Mouse (Mus musculus) heart, embryonic 11.5 days (tissue): ENCODE data around the gene Rbm44. TPM values are rescaled to one million over a fixed set of nuclear protein-coding genes. Genes with fewer than 3 reads are reported as not detected.

ENCODE experiments used
- ATAC-seq: fragments of 200-750 bp; cut with Nextera tagmentation; replicated peaks from 2 replicates; pipeline ENCODE4 v1.8.0; 2017; ENCODE audit warnings: moderate library complexity; ENCODE audit not compliant: insufficient number of reproducible peaks, low FRiP score, low TSS enrichment
- H3K27ac ChIP-seq: fragments of 300-500 bp; sonication (generic); 2 replicates; pipeline ENCODE4 v1.5.1; 2014; ENCODE audit warnings: mild to moderate bottlenecking, low read depth, low read length
- H3K27me3 ChIP-seq: fragments of 300-500 bp; sonication (generic); 2 replicates; pipeline ENCODE4 v1.6.1; 2014; ENCODE audit warnings: mild to moderate bottlenecking, low read length, mixed read lengths; ENCODE audit not compliant: control insufficient read depth, insufficient read depth
- H3K36me3 ChIP-seq: fragments of 300-500 bp; sonication (generic); 2 replicates; pipeline ENCODE4 v1.6.1; 2014; ENCODE audit warnings: mild to moderate bottlenecking, low read length, moderate library complexity, mixed read lengths; ENCODE audit not compliant: control insufficient read depth, insufficient read depth
- H3K4me1 ChIP-seq: fragments of 300-500 bp; sonication (generic); 2 replicates; pipeline ENCODE4 v1.6.1; 2014; ENCODE audit warnings: low read length; ENCODE audit not compliant: control insufficient read depth, insufficient read depth
- H3K4me2 ChIP-seq: fragments of 300-500 bp; sonication (generic); 2 replicates; pipeline ENCODE4 v1.6.1; 2014; ENCODE audit warnings: mild to moderate bottlenecking, moderate library complexity
- H3K4me3 ChIP-seq: fragments of 300-500 bp; sonication (generic); 2 replicates; pipeline ENCODE4 v1.5.1; 2014; ENCODE audit warnings: low read depth, low read length
- H3K9ac ChIP-seq: fragments of 300-500 bp; sonication (generic); 2 replicates; pipeline ENCODE4 v1.6.1; 2014; ENCODE audit warnings: mild to moderate bottlenecking, low read depth, low read length, moderate library complexity
- H3K9me3 ChIP-seq: fragments of 300-500 bp; sonication (generic); replicated peaks from 2 replicates; pipeline ENCODE4 v1.6.1; 2016; ENCODE audit warnings: low read length; ENCODE audit not compliant: control insufficient read depth
- WGBS: fragments of 180-500 bp; shearing (Covaris S2); extraction: QIAGEN DNeasy Blood & Tissue Kit; methylation state at CpG from one replicate; pipeline ENCODE4 v1.1.7; 2014; ENCODE audit not compliant: insufficient replicate concordance; 5-methylcytosine and 5-hydroxymethylcytosine counted together
- polyA plus RNA-seq: library from polyadenylated mRNA; unstranded; fragments of >200 nt; fragmentation: Nextera tagmentation; extraction: Ambion mirVana; gene quantifications from 2 replicates; pipeline ENCODE4 v1.2.1, GENCODE M21; 2014

Rbm44 gene
- polyA plus RNA-seq, 1 experiment from 2014 or later: 2.4 TPM

DNA sequence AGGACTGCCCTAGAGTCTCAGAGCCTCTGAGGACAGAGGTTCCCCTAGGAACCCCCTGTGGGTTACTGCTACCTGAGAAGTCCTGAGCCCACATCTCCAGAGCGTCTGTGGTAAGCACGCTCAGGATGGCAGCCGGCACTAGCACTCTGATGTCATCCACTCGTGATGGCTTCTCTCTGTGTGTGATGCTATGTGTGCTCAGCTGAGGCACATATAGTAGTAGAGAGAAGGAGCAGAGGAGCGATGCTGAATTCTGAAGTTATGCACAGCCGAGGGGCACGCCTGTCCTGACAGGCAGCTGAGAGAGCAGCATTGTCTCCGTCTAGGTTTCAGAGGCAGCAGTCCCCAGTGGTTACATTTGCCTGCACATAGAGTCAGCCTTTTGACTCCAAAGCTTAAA lies 47.3 kb downstream of the Rbm44 start:
- ATAC-seq: no peak
- WGBS: 69% methylated on average over 8 of the region's 8 CpGs
- no peak overlapping the region for H3K9ac ChIP-seq
- H3K4me1 ChIP-seq: no peaks in the 10 kb centered on the region
- no peak overlapping the region for H3K4me3 ChIP-seq
- no peaks in the 10 kb centered on the region for H3K27me3 ChIP-seq
- no peaks in the 10 kb centered on the region for H3K9me3 ChIP-seq
- H3K36me3 ChIP-seq: no peaks in the 10 kb centered on the region
- no peak overlapping the region for H3K27ac ChIP-seq
- H3K4me2 ChIP-seq: no peak overlapping the region

- no peaks in the 10 kb centered on the region for H3K36me3 ChIP-seq
- ATAC-seq: no peak
- no peak overlapping the region for H3K27ac ChIP-seq
- H3K9me3 ChIP-seq: no peaks in the 10 kb centered on the region
- 77% methylated on average over 4 of the region's 4 CpGs for WGBS
- H3K4me3 ChIP-seq: no peak overlapping the region
- no peaks in the 10 kb centered on the region for H3K27me3 ChIP-seq
- H3K9ac ChIP-seq: no peak overlapping the region
- no peak overlapping the region for H3K4me2 ChIP-seq
- no peaks in the 10 kb centered on the region; the same call in 1 of the 2 replicates for H3K4me1 ChIP-seq
Measured at GRCm38 (mm10) chr1:91193242-91193641, 48.4 kb downstream of the Rbm44 start.

DNA sequence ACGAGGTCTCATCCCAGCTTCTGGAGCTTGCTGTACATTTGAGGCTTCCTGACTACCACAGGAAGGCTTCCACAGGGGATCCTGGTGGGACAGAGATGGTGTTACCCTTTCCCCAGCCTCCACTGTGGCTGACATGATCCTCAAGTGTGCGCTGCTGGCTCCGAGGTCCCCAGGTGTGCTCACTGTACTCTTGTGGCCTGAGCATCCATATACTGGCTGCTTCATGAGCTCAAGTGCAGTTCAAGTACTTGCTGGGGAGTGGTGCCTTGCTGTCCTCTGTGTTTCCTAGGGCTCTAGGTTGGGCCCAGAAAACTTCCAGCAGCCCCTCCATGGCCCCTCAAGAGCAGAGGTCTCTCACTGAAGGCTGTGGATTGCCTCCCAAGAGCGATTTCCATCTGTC lies 48.8 kb downstream of the Rbm44 start:
- 82% methylated on average over 4 of the region's 4 CpGs for WGBS
- ATAC-seq: no peak
- no peaks in the 10 kb centered on the region for H3K27me3 ChIP-seq

DNA sequence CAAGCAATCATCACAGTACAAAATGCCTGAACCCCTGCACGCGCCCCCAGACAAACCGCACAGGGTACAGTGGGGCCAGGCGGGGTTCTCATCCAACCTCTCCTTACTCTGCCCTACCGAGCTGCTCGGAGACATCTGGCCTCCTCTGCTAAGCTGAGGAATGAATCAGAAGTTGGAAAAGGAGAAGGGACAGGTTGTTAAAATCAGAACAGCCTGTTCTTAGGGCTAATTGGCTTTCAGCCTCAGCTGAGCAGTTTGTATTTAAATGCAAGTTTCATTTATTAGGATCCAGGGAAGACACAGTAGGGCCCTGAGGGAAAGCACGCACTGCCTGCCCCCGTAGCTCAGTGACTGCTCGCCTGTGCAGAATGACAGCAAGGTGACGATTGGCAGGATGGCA lies 54.9 kb downstream of the Rbm44 start:
- ATAC-seq: no peak
- H3K27me3 ChIP-seq: no peaks in the 10 kb centered on the region
- WGBS: 82% methylated on average over 10 of the region's 10 CpGs
- no peak overlapping the region for H3K4me2 ChIP-seq
- H3K36me3 ChIP-seq: no peaks in the 10 kb centered on the region
- no peak overlapping the region for H3K27ac ChIP-seq
- no peak overlapping the region for H3K9ac ChIP-seq
- no peaks in the 10 kb centered on the region for H3K9me3 ChIP-seq
- H3K4me3 ChIP-seq: no peak overlapping the region
- no peaks in the 10 kb centered on the region; the same call in 1 of the 2 replicates for H3K4me1 ChIP-seq

More for the DNA sequence above, 48.8 kb downstream of the Rbm44 start:
- Histone ChIP-seq H3K4me1 (no peaks in the 10 kb centered on the region; the same call in 1 of the 2 replicates), H3K9ac (no peak overlapping the region), H3K4me3 (no peak overlapping the region), H3K9me3 (no peaks in the 10 kb centered on the region), H3K27ac (no peak overlapping the region), H3K36me3 (no peaks in the 10 kb centered on the region), H3K4me2 (no peak overlapping the region)

- WGBS: 52% methylated on average over 3 of the region's 3 CpGs
- no peak for ATAC-seq
- no peaks in the 10 kb centered on the region for H3K27me3 ChIP-seq
- no peak overlapping the region for H3K27ac ChIP-seq
- H3K9ac ChIP-seq: no peak overlapping the region
- H3K4me1 ChIP-seq: no peaks in the 10 kb centered on the region; the same call in 1 of the 2 replicates
- no peak overlapping the region for H3K4me3 ChIP-seq
- no peak overlapping the region for H3K4me2 ChIP-seq
- no peaks in the 10 kb centered on the region for H3K9me3 ChIP-seq
- no peaks in the 10 kb centered on the region for H3K36me3 ChIP-seq
Measured at GRCm38 (mm10) chr1:91201122-91201521, 56.2 kb downstream of the Rbm44 start.

GRCm38 (mm10) chr1:91204221-91204765 lies 59.4 kb downstream of the Rbm44 start:
- H3K27me3 ChIP-seq: no peaks in the 10 kb centered on the region
- no peak for ATAC-seq
- WGBS: 78% methylated on average over 5 of the region's 5 CpGs

DNA sequence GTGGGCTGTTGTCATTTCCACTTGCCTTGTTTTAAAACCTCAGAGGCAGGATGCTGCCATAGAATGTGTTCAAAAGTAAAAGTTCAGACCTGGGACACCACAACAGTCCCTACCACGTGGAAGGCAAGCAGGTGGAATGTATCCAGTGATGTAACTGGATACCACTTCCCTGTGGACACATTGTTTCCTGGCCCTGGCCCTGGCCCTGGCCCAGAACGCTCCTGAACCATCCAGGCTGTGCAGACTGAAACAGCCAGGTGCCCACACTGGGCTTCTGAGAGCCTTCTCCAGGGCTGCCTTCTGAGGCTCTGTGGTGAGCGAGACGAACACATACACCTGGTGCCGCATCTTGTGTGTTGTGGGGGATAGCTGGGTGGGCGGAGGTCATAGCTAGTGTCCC lies 60.8 kb downstream of the Rbm44 start:
- peaks cover 10% of the 10 kb centered on the region for H3K4me1 ChIP-seq
- no peaks in the 10 kb centered on the region for H3K9me3 ChIP-seq
- WGBS: 77% methylated on average over 6 of the region's 6 CpGs
- no peak for ATAC-seq
- no peak overlapping the region for H3K9ac ChIP-seq
- no peak overlapping the region for H3K27ac ChIP-seq
- H3K27me3 ChIP-seq: no peaks in the 10 kb centered on the region
- no peaks in the 10 kb centered on the region for H3K36me3 ChIP-seq
- no peak overlapping the region for H3K4me2 ChIP-seq
- no peak overlapping the region for H3K4me3 ChIP-seq

More at GRCm38 (mm10) chr1:91204221-91204765, 59.4 kb downstream of the Rbm44 start:
- Histone ChIP-seq H3K4me2 (no peak overlapping the region), H3K9me3 (no peaks in the 10 kb centered on the region), H3K4me1 (no peaks in the 10 kb centered on the region), H3K9ac (no peak overlapping the region), H3K36me3 (no peaks in the 10 kb centered on the region), H3K4me3 (no peak overlapping the region), H3K27ac (no peak overlapping the region)

DNA sequence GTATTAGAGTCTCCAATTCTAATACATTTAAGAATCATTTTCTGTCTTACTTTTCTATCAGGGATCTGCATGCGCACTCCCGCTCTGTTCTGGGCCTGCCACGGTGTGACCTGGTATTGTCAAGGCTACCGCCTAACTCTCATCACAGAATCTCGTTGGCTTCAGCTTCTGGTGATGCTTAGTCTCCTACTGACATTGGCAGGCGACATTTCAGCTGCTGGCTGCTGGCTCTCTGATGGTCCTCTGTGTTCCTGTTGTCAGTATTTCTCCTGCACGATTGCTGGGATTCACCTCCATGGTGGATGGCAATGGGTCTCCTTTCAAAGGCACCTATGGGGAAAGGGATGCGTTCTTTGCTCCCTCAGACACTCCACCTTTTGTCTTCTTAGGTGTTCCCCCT lies 61.4 kb downstream of the Rbm44 start:
- ATAC-seq: no peak
- peaks cover 15% of the 10 kb centered on the region for H3K4me1 ChIP-seq
- WGBS: 75% methylated on average over 8 of the region's 8 CpGs

DNA sequence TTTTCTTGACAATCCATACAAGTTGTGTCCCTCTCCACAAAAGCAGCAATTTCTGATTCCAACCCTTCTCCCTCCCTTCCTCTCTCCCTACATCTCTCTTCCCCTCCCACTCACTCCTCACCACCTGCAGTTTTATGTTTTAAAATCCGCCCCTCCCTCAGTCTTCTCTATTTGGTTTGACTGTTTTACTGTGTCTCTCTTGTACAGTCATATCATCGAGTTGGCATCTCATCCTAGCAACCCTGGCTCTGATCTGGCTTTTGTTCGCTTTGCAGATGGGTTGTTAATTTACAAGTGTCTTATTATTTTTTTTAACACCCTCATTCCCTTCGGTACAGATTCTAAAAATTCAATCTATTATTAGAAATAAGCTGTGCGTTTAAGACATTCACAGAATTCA lies 62.0 kb downstream of the Rbm44 start:
- Histone ChIP-seq H3K27me3 (no peaks in the 10 kb centered on the region), H3K4me1 (peaks cover 20% of the 10 kb centered on the region), H3K4me2 (no peak overlapping the region), H3K4me3 (no peak overlapping the region), H3K27ac (no peak overlapping the region), H3K36me3 (no peaks in the 10 kb centered on the region), H3K9me3 (no peaks in the 10 kb centered on the region), H3K9ac (no peak overlapping the region)
- WGBS: 71% methylated on average over 5 of the region's 5 CpGs
- no peak for ATAC-seq

More for the DNA sequence above, 61.4 kb downstream of the Rbm44 start:
- Histone ChIP-seq H3K36me3 (no peaks in the 10 kb centered on the region), H3K9me3 (no peaks in the 10 kb centered on the region), H3K4me2 (no peak overlapping the region), H3K9ac (no peak overlapping the region), H3K27me3 (no peaks in the 10 kb centered on the region), H3K4me3 (no peak overlapping the region), H3K27ac (no peak overlapping the region)
